Mouse (Mus musculus) ES-E14 (cell line): ENCODE results near the gene Tom1. TPM values are rescaled to one million over a fixed set of nuclear protein-coding genes. Genes with fewer than 3 reads are reported as not detected.
A peak's percentile ranks its signal among the peaks of the same experiment; 100 is the strongest.

Source experiments
- DNase-seq: peaks from one replicate; pipeline ENCODE4 v3.0.0-alpha.2; 2013; ENCODE audit warnings: low read depth, low spot score
- H3K27ac ChIP-seq: 2 replicates; pipeline ENCODE4 v1.5.1; 2012; ENCODE audit warnings: low read depth, mild to moderate bottlenecking, low read length, moderate library complexity, mixed read lengths; ENCODE audit not compliant: poor library complexity, insufficient read depth, severe bottlenecking
- H3K36me3 ChIP-seq: 2 replicates; pipeline ENCODE4 v1.6.1; 2012; ENCODE audit warnings: mild to moderate bottlenecking, low read length, moderate library complexity, mixed read lengths; ENCODE audit not compliant: control insufficient read depth, poor library complexity, insufficient read depth, severe bottlenecking
- H3K4me1 ChIP-seq, 2 experiments: fragments of 150-350 bp in 1 of 2; sonication (generic) in 1 of 2; 2 replicates each; pipeline ENCODE4 v1.6.1; 2012; ENCODE audit warnings: low read length in 2 of 2, mild to moderate bottlenecking in 1 of 2, mixed read lengths in 1 of 2; ENCODE audit not compliant: control insufficient read depth in 2 of 2, insufficient read depth in 2 of 2, poor library complexity in 1 of 2
- H3K4me3 ChIP-seq, 2 experiments: fragments of 150-350 bp in 1 of 2; sonication (generic) in 1 of 2; 2 replicates each; pipeline ENCODE4 v1.5.1; 2012; ENCODE audit warnings: low read length in 2 of 2, low read depth in 1 of 2, mild to moderate bottlenecking in 1 of 2, mixed read lengths in 1 of 2; ENCODE audit not compliant: insufficient read depth in 1 of 2, poor library complexity in 1 of 2, severe bottlenecking in 1 of 2
- H3K9ac ChIP-seq: 2 replicates; pipeline ENCODE4 v1.6.1; 2012; ENCODE audit warnings: low read depth, mild to moderate bottlenecking, low read length, mixed read lengths; ENCODE audit not compliant: poor library complexity, insufficient read depth, severe bottlenecking
- H3K9me3 ChIP-seq: fragments of 150-350 bp; sonication (generic); 2 replicates; pipeline ENCODE4 v1.6.1; 2012; ENCODE audit warnings: low read depth, mild to moderate bottlenecking, low read length; ENCODE audit not compliant: control insufficient read depth, insufficient read depth
- CHD2 ChIP-seq: IDR thresholded peaks from 2 replicates; pipeline ENCODE4 v1.6.1; 2014; ENCODE audit warnings: mild to moderate bottlenecking, low read depth, low read length, inconsistent platforms
- HCFC1 ChIP-seq: IDR thresholded peaks from 2 replicates; pipeline ENCODE4 v1.6.1; 2012; ENCODE audit warnings: low read length, inconsistent platforms, borderline replicate concordance; ENCODE audit not compliant: insufficient read depth
- MAFK ChIP-seq: IDR thresholded peaks from 2 replicates; pipeline ENCODE4 v1.6.1; 2014; ENCODE audit warnings: mild to moderate bottlenecking, low read depth, low read length, inconsistent platforms; ENCODE audit not compliant: insufficient read depth
- ZC3H11A ChIP-seq: IDR thresholded peaks from 2 replicates; pipeline ENCODE4 v1.6.1; 2012; ENCODE audit warnings: low read depth, mild to moderate bottlenecking, inconsistent platforms, low read length, borderline replicate concordance
- ZNF384 ChIP-seq: IDR thresholded peaks from 2 replicates; pipeline ENCODE4 v1.6.1; 2012; ENCODE audit warnings: low read depth, low read length, inconsistent platforms
- in situ Hi-C, 2 experiments: fragments of 600-800 bp; cut with MboI; formaldehyde crosslinking; loops; one replicate each; pipeline ENCODE4 v1.15.1; 2025; ENCODE audit warnings: low sequenced_read_pairs in 2 of 2, inconsistent platforms in 1 of 2; ENCODE audit not compliant: unreplicated experiment in 2 of 2
- total RNA-seq: library from RNA; depleted of rRNA; stranded (reverse); fragments of 300-350 nt; gene quantifications from 2 replicates; pipeline ENCODE4 v1.2.3, GENCODE M21; 2012; rRNA removed

The Tom1 gene
- total RNA-seq: 24.5 and 24.7 TPM in 2 replicates

GRCm38 (mm10) chr8:75033511-75034243 lies at the start of gene Tom1:
Gene Tom1, plus strand, starts transcription at chr8:75033705.
- in situ Hi-C loops: no loop called here
- H3K4me1 ChIP-seq: peaks cover 4 to 15% of the 10 kb centered on the region in 2 experiments
- peaks cover 20% of the 10 kb centered on the region for H3K36me3 ChIP-seq
- TF ChIP-seq MAFK: no peak
- no peak for TF ChIP-seq ZC3H11A
- peak; percentile 99 for TF ChIP-seq CHD2
- no peak for TF ChIP-seq ZNF384
- TF ChIP-seq HCFC1: no peak
- peak within 1 kb of the TSS; percentile 87 for H3K27ac ChIP-seq
- peak within 1 kb of the TSS; percentile 84 to 91 for H3K4me3 ChIP-seq
- peak within 1 kb of the TSS; percentile 90 for H3K9ac ChIP-seq
- DNase-seq: peak; percentile 99
- no peaks in the 10 kb centered on the region for H3K9me3 ChIP-seq

GRCm38 (mm10) chr8:74987436-74987835 lies 46.1 kb upstream of the Tom1 start:
- Histone ChIP-seq H3K9ac (no peak overlapping the region), H3K36me3 (no peaks in the 10 kb centered on the region), H3K4me1 (peaks cover 2 to 8% of the 10 kb centered on the region in 2 experiments; a peak in 1 of 4 replicates), H3K4me3 (no peak overlapping the region), H3K27ac (no peak overlapping the region), H3K9me3 (no peaks in the 10 kb centered on the region)
- in situ Hi-C loops: no loop called here
- no peak for DNase-seq
- TF ChIP-seq CHD2 (no peak), MAFK (no peak), ZC3H11A (no peak), ZNF384 (no peak), HCFC1 (no peak)

GRCm38 (mm10) chr8:74990021-74990420 lies 43.5 kb upstream of the Tom1 start:
- Histone ChIP-seq H3K9ac (no peak overlapping the region), H3K27ac (no peak overlapping the region), H3K9me3 (no peaks in the 10 kb centered on the region), H3K4me1 (peaks cover 8 to 9% of the 10 kb centered on the region in 2 experiments; a peak in 2 of 4 replicates), H3K36me3 (no peaks in the 10 kb centered on the region), H3K4me3 (no peak overlapping the region)
- no peak for DNase-seq
- TF ChIP-seq ZC3H11A (no peak), HCFC1 (no peak), ZNF384 (no peak), MAFK (no peak), CHD2 (no peak)
- in situ Hi-C loops: no loop called here

- in situ Hi-C loops: no loop called here
- H3K9me3 ChIP-seq: no peaks in the 10 kb centered on the region
- H3K9ac ChIP-seq: peak within 1 kb of the TSS; percentile 99
- no peak for DNase-seq
- H3K36me3 ChIP-seq: no peaks in the 10 kb centered on the region
- no peak for TF ChIP-seq ZNF384
- no peak for TF ChIP-seq ZC3H11A
- no peak for TF ChIP-seq CHD2
- TF ChIP-seq MAFK: no peak
- no peak for TF ChIP-seq HCFC1
- peak within 1 kb of the TSS; percentile 98 for H3K27ac ChIP-seq
- H3K4me3 ChIP-seq: peak within 1 kb of the TSS; percentile 75 to 99
- peaks cover 5 to 8% of the 10 kb centered on the region in 2 experiments; a peak in 2 of 4 replicates for H3K4me1 ChIP-seq
Measured at GRCm38 (mm10) chr8:74993081-74993474, 40.4 kb upstream of the Tom1 start, which contains the start of gene Hmgxb4. Gene Hmgxb4, plus strand, starts transcription at chr8:74993356.
